Mouse (Mus musculus) lung, postnatal 36 days (tissue): ENCODE measurements at regions not wholly inside any gene's neighbourhood (a gene's known extent, or its start where the extent isn't known, plus 50 kb on each side); places are given as distances from the start of the nearest gene placed in this dataset.

Source experiments
- DNase-seq: peaks from one replicate; pipeline ENCODE4 v3.0.0; 2022; ENCODE audit warnings: mixed read lengths

DNA sequence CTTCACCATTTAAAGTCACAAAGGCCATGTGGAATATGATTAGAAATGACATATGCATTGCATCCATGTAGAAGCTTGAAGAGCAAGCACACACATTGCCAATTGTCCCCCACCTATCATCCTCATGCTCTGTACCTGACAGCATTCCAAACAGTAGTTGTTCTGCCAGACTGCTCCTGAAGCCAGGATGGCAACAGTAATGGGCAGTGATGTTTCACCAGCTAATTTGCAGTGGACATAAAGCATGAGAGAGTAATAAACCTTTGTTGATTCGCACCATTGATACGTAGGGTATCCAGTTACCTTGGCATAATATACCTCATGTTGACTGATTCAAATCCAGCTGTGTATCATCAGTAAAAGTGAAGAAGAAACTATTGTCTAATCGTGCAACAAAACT lies 606.5 kb upstream of the Celf2 start:
- DNase-seq, result no peak

GRCm38 (mm10) chr2:8112361-8113073 lies 603.2 kb upstream of the Celf2 start:
- no peak for DNase-seq

- DNase-seq, result no peak
Observed at GRCm38 (mm10) chr2:8094157-8094556, 584.8 kb upstream of the Celf2 start.

DNA sequence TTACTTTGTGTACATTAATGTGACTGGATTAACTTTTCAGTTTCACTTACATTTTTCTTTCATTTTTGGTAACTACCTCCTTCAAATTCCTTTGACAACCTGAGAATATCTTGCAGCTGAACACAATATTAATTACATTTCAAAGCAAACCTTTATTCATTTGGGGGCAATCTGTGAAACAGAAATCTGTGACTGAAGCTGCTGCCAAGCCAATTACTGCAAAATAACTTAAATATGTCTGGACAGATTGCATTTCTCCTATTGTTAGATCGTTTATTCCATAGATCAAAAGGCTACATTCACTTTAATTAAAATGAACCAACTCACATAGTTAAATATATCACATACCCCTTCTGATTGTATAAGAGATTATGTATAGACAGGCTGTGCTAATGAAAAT lies 558.5 kb upstream of the Celf2 start:
- DNase-seq, result no peak

DNA sequence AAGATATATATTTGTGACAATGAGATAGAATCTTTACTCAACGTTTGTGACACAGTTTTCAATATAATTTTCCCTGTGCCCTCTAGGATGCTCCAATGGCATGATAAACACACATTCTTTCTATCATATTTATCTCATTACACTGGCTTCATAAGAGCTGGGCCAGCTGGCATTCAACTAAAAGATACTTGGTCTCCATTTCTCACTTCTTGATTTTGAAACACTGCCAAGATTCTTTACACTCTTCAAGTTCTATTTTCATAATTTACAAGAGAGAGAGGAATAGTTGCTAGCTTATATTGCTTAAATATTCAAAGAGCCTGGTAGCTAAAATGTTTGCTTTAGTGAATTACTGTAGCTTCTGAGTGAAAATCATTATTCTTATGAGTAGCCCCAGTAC lies 552.3 kb upstream of the Celf2 start:
- no peak for DNase-seq

DNA sequence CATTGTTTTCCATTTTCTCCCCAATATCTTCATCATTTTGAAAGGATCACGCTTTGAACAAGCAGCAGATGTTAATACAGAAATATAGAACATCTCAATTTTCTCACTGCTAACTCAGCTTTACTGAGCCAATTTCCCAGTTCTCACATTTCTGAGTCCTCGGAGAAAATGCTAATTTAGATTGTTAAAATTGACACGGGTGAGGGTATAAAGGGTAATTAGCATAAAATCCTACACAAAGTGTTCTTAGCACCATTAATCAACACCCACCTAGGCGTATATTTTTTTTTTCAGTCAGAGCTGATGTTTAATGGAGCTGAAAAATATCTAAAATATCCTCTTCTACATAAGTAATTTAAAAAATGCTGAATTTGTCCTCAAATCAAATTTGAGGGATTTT lies 519.8 kb upstream of the Celf2 start:
- no peak for DNase-seq

- no peak for DNase-seq
Observed at GRCm38 (mm10) chr2:8027571-8027970, 518.2 kb upstream of the Celf2 start.

GRCm38 (mm10) chr2:8026648-8027047 lies 517.3 kb upstream of the Celf2 start:
- DNase-seq, result no peak

GRCm38 (mm10) chr2:8022651-8023050 lies 513.3 kb upstream of the Celf2 start:
- no peak for DNase-seq

DNA sequence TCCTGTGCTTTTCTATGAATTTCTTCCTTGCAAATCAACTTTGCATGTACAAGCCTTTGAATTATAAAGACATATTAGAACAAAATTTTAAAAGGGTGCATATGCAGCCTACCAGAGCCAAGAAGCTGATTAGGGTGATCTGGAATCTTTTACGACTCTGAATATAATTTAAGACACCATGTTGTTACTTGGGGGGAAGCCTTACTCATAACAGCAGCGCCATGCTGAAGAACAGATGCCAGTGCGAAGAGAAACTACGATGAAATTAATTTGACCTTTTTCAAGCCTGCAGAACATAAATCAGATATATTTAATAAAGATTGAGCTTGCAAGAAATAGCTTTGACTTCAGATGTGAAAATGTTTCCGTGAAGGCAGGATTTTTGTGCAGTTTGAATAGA lies 512.7 kb upstream of the Celf2 start:
- no peak for DNase-seq

GRCm38 (mm10) chr2:8012826-8013225 lies 503.5 kb upstream of the Celf2 start:
- no peak for DNase-seq

- DNase-seq, result no peak
Observed at GRCm38 (mm10) chr2:7999444-7999843, 490.1 kb upstream of the Celf2 start.

GRCm38 (mm10) chr2:7974471-7974870 lies 465.1 kb upstream of the Celf2 start:
- DNase-seq, result no peak

DNA sequence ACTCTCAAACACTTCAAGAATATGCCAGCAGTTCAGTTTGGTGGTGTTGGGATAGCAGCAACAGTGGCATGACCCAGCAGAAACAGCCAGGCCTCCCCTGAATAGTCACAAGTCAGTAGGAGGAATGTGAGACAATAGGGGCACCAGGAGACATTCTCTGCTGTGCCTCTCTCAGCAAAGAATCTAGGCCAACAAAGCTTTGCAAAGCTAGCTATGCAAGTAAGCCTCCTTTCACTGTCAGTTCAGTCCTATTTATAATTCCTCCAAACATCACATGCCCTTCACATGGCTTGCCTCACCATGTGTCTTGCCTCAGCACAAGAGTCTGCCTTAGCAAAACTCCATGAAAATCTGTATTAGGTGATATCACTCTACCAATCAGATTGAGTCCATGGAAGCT lies 454.1 kb upstream of the Celf2 start:
- no peak for DNase-seq

DNA sequence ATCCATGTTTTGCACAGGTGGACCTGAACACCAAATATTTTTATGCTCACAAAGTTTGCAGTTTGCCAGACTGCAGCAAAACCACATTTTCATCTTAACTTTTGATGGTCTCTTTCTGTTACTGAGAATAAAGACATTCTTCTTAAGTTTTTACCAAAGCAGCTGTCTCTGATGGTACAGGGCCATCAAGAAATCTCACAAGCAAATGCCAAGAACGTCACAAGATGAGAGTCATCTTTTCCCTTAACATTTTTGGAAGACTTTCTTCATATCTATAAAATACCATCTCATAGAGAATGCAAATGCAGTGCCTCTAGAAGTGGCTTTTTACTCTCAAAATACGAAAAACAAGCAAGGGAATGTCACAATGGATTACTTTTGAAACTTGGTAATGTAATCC lies 444.8 kb upstream of the Celf2 start:
- no peak for DNase-seq

DNA sequence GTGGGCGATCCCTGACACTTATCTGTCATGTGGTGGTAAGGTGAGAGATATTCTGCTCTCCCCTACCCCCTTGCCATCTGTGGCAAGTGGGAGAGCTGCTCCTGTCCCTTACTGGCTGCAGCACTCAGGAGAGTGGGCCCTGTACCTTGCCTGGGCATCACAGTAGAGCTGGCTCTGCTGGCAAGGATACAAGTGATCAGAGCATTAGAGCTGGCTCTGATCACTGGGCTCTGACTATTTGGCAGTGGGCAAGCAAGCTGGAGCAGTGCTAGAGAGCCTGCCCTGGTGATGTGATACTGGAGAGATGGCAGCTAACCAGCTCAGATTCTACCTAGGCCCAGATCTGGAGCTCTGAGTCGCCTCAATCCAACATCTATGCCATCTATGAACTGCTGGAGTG lies 443.5 kb upstream of the Celf2 start:
- no peak for DNase-seq

DNA sequence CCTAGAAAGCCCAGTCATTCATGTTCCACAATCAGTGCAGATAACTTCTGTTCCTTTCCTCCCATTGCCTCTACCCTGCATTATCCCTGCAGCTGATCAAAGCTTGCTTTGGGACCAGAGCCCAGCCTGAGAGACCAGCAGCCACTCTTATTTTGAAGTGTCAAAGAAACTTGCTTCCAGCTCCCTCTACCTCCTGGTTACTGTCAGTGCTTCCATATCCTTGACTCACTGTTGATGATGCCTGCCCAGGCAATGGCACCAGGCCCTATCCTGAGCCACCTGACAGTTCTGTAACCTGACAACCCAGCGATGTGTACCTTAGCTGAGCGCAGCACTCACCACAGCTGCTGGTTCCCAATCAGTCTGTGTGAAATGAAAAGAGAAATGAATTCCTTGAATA lies 435.6 kb upstream of the Celf2 start:
- peak; percentile 5 for DNase-seq

- DNase-seq, result no peak
Observed at GRCm38 (mm10) chr2:7933617-7934016, 424.3 kb upstream of the Celf2 start.

DNA sequence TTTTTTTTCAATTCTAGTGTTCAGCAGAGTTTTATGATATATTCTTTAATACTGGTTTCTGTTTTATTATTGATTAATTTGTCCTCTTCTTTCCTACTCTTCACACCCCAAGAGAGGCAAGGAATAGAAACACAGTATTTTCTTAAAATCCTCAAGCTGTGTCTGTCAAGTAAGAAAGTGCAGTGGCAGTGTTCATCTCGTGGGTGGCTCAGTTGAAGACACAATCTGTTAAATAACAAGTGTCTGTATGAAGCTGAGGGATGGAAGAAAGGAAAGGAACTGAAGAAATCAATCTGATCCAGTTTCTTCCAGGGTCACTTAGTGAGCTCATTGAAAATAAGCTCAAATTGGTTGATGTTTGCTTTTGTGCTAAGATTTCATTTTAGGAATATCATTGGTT lies 396.9 kb upstream of the Celf2 start:
- DNase-seq, result no peak

DNA sequence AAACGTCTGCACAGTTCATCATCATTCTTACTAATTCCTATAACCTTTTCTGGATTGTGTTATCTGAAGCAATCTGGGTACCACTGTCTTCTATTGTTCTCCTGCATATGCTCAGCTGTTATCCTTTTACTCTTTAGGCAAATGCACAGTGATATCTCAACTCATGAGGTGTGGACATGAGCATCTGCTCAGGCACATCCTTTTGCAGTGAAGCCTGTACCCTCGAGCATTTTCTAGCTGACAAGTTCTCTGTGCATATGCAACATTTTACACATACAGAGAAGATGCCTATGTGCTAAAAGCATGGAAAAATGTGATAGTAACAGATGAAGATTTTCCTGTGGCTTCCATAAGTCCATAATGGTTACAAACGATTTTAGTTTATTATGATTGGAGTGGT lies 384.4 kb upstream of the Celf2 start:
- DNase-seq, result no peak
